Mouse (Mus musculus) neural tube, embryonic 15.5 days (tissue): Measurements from ENCODE around the gene Tedc1. TPM values are rescaled to one million over a fixed set of nuclear protein-coding genes. Genes with fewer than 3 reads are reported as not detected.

Experiments used
- ATAC-seq: fragments of 200-750 bp; cut with Nextera tagmentation; 2 replicates; pipeline ENCODE4 v1.8.0; 2017; ENCODE audit warnings: mild to moderate bottlenecking, moderate TSS enrichment, moderate library complexity; ENCODE audit not compliant: low FRiP score
- H3K27ac ChIP-seq: fragments of 300-500 bp; sonication (generic); replicated peaks from 2 replicates; pipeline ENCODE4 v1.5.1; 2015; ENCODE audit warnings: mild to moderate bottlenecking, inconsistent platforms
- H3K27me3 ChIP-seq: fragments of 300-500 bp; sonication (generic); replicated peaks from 2 replicates; pipeline ENCODE4 v1.6.1; 2015; ENCODE audit warnings: inconsistent platforms
- H3K36me3 ChIP-seq: fragments of 300-500 bp; sonication (generic); 2 replicates; pipeline ENCODE4 v1.6.1; 2015; ENCODE audit warnings: inconsistent platforms
- H3K4me1 ChIP-seq: fragments of 300-500 bp; sonication (generic); 2 replicates; pipeline ENCODE4 v1.6.1; 2015; ENCODE audit warnings: inconsistent platforms
- H3K4me2 ChIP-seq: fragments of 300-500 bp; sonication (generic); 2 replicates; pipeline ENCODE4 v1.6.1; 2015; ENCODE audit warnings: inconsistent platforms, mild to moderate bottlenecking, moderate library complexity
- H3K4me3 ChIP-seq: fragments of 300-500 bp; sonication (generic); replicated peaks from 2 replicates; pipeline ENCODE4 v1.5.1; 2015; ENCODE audit warnings: mild to moderate bottlenecking, inconsistent platforms
- H3K9ac ChIP-seq: fragments of 300-500 bp; sonication (generic); replicated peaks from 2 replicates; pipeline ENCODE4 v1.6.1; 2015; ENCODE audit warnings: mild to moderate bottlenecking, inconsistent platforms
- H3K9me3 ChIP-seq: fragments of 300-500 bp; sonication (generic); replicated peaks from 2 replicates; pipeline ENCODE4 v1.6.1; 2016; ENCODE audit warnings: inconsistent platforms
- WGBS: fragments of 180-500 bp; shearing (Covaris S2); methylation state at CpG from one replicate; pipeline ENCODE4 v1.1.7; 2015; ENCODE audit warnings: mixed read lengths; 5-methylcytosine and 5-hydroxymethylcytosine counted together
- polyA plus RNA-seq: library from polyadenylated mRNA; unstranded; fragments of >200 nt; fragmentation: Nextera tagmentation; extraction: Ambion mirVana; gene quantifications from 2 replicates; pipeline ENCODE4 v1.2.1, GENCODE M21; 2015

The Tedc1 gene
- polyA plus RNA-seq, 1 experiment from 2014 or later = 19.6 TPM

DNA sequence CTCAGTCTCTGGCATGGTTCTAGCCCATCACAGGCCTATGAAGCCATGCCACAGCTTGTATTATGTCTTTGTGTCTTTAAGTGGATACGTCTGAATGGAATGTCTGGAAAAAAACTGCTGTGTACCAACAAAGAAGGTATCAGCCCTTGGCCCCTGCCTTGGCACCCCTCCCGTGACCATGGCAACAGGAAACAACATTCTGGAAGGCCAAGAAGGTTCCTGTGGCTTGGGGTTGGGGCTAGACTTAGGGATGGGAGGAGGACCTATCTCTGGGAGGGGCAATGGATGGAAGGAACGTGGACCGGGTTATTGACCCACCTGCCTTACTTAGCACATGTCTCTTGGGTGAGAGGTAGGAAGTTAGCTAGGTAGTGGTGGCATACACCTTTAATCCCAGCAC, 6.9 kb upstream of the Tedc1 start:
- H3K27me3 ChIP-seq = peaks cover 28% of the 10 kb centered on the region
- 59% methylated on average over 4 of the region's 4 CpGs for WGBS
- H3K4me2 ChIP-seq = no peak overlapping the region
- no peak overlapping the region for H3K27ac ChIP-seq
- no peak overlapping the region for H3K9ac ChIP-seq
- no peak for ATAC-seq
- peaks cover 36% of the 10 kb centered on the region for H3K4me1 ChIP-seq
- H3K36me3 ChIP-seq = peaks cover 13% of the 10 kb centered on the region
- H3K9me3 ChIP-seq = no peaks in the 10 kb centered on the region
- H3K4me3 ChIP-seq = no peak overlapping the region

DNA sequence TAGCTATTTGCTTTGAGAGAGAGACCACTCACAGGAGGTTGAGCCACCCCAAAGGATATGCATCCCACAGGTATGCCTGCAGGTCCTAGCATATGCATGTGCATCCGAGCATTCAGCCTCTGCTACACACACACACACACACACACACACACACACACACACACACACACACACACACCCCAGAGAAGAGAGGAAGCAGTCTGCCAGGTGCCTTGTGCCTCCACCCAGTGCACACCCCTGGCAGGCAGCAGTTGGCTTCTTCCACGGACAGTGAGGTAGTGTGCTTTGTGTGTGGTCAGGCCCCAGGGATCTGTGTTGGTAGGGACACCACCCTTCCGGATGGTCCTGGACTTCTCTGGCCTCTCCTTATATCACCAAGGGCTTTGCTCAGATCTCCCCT, 6.3 kb upstream of the Tedc1 start:
- no peak overlapping the region for H3K4me2 ChIP-seq
- no peaks in the 10 kb centered on the region for H3K9me3 ChIP-seq
- WGBS = 75% methylated on average over 3 of the region's 3 CpGs
- H3K9ac ChIP-seq = no peak overlapping the region
- peaks cover 39% of the 10 kb centered on the region for H3K4me1 ChIP-seq
- H3K36me3 ChIP-seq = peaks cover 7% of the 10 kb centered on the region
- H3K27me3 ChIP-seq = peaks cover 28% of the 10 kb centered on the region
- no peak overlapping the region for H3K4me3 ChIP-seq
- no peak overlapping the region for H3K27ac ChIP-seq
- ATAC-seq = no peak

DNA sequence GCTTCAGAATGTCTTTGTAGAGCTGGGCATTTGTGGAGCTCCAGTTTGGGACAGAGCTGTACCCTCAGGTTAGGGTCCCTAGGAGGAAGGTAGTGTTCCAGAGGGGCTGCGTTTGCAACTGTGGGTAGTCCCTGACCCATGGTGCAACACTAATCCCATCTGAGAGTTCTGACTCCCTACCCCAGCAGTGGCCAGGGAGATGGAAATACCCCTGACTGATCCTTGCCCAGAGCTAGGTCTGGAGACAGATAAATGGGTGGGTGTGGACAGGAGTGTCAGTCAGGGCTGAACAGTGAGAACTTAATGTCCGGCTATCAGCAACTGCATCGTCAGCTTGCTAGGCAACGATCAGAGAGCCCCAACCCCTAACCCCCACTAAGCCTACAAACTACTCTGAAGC, 5.6 kb upstream of the Tedc1 start:
- ATAC-seq = no peak
- Histone ChIP-seq H3K36me3 (0 out of 2 replicates have a peak, but pooled peaks cover 2% of the 10 kb centered on the region), H3K9me3 (no peaks in the 10 kb centered on the region), H3K4me1 (peaks cover 46% of the 10 kb centered on the region), H3K4me2 (no peak overlapping the region), H3K9ac (no peak overlapping the region), H3K4me3 (no peak overlapping the region), H3K27me3 (peaks cover 28% of the 10 kb centered on the region), H3K27ac (no peak overlapping the region)
- 80% methylated on average over 4 of the region's 4 CpGs for WGBS

DNA sequence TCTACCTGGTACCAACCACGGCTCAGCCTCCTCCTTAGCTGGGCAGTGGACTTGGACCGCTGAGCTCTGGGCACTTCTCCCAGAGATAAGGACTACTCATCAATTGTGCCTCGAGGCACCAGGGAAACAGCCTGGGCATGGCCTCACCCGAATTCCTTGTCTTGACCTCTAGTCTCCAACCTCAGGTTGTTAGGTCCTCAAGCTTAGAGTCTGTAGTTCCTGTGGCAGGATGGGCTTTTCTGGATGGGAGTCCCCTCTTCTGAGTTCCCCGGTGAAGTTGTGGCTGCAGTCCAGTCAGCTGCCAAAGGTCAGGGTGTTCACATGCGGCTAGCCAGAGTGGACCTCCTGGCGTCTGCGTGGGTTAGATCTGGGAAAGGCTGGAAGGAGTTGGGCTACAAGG, 5.2 kb upstream of the Tedc1 start:
- Histone ChIP-seq H3K4me1 (peaks cover 48% of the 10 kb centered on the region), H3K27me3 (peaks cover 28% of the 10 kb centered on the region), H3K4me3 (no peak overlapping the region), H3K9ac (no peak overlapping the region), H3K9me3 (no peaks in the 10 kb centered on the region), H3K36me3 (no peaks in the 10 kb centered on the region), H3K27ac (no peak overlapping the region), H3K4me2 (no peak overlapping the region; the same call in 1 of the 2 replicates)
- no peak for ATAC-seq
- 79% methylated on average over 8 of the region's 8 CpGs for WGBS

DNA sequence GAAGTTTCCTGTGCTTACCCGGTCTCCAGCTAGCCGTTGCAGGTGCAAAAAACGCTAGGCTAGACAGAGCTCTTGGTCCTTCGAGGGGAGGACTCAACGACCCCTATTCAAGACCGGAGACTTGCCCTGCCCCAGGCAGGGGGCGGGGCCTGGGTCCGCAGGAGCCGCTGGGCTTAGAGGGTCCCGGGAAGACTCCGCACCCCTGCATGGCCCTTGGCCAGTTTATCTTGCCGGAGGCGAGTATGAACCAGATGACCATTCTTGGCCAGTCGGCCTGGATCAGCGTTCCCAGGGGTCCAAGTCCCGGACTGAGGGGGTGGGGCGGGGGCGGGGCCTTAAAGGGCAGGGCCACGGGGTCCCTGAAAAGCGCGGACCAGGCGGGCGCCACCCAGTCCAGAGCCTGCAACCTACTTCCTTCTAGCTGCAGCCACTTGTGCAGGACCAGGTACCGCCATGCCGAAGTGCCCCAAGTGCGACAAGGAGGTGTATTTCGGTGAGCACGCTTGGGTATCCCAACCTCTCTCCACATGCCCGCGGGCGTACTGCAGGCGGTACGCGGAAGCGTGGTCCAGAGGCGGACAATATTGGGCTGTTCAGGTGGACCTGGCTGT, 4.5 kb upstream of the Tedc1 start:
- H3K4me2 ChIP-seq = peak overlapping the region; percentile 67
- no peak overlapping the region for H3K27ac ChIP-seq
- peaks cover 44% of the 10 kb centered on the region for H3K4me1 ChIP-seq
- peak overlapping the region; percentile 37 for H3K4me3 ChIP-seq
- WGBS = under 1% methylated on average over 36 of the region's 36 CpGs
- no peaks in the 10 kb centered on the region for H3K36me3 ChIP-seq
- no peaks in the 10 kb centered on the region for H3K9me3 ChIP-seq
- peaks cover 25% of the 10 kb centered on the region for H3K27me3 ChIP-seq
- no peak for ATAC-seq
- H3K9ac ChIP-seq = 0 out of 2 replicates have a peak overlapping the region, but pooled peaks have one; percentile 31

DNA sequence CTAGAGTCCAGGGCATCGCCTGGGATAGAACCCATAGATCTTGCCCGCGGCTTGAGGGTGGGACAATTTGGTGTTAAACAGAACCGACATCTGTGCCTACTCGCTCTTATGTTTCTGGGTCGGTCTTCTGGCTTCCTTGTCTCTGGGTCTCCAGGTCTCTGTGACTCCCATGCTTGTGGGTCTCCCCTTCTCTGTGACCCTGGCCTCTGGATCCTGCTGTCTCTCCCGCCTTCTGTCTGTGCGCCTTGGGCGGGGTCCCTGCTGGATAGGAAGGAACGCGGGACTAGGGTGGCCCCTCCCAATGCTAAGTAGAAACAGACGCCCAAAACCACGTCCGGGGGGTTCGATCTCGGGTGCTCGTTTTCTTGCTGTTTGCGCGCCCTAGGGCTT, 4.0 kb upstream of the Tedc1 start:
- peaks cover 25% of the 10 kb centered on the region for H3K27me3 ChIP-seq
- WGBS = 29% methylated on average over 19 of the region's 19 CpGs

DNA sequence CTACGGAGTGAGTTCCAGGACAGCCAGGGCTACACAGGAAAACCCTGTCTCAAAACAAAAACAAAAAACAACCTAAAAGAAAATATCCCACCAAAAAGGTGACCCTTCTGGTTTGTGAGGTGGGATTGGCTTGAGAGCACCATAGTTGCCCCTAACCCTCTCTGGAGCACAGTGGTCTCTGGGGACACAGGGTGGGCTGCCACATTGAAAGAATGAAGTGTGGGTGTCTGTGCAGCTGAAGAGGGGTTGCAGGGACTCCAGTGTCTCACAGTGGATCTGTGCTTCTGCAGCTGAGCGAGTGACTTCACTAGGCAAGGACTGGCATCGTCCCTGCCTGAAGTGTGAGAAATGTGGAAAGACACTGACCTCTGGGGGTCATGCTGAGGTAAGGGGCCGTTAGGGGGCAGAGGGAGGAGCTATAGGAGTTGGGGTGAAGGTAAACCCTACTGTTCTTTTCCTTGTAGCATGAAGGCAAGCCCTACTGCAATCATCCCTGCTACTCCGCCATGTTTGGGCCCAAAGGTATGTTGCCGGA, 3.2 kb upstream of the Tedc1 start:
- Histone ChIP-seq H3K9ac (no peak overlapping the region), H3K27me3 (peaks cover 25% of the 10 kb centered on the region), H3K4me1 (peaks cover 43% of the 10 kb centered on the region), H3K4me3 (no peak overlapping the region), H3K36me3 (no peaks in the 10 kb centered on the region), H3K27ac (no peak overlapping the region), H3K4me2 (no peak overlapping the region), H3K9me3 (no peaks in the 10 kb centered on the region)
- WGBS = 76% methylated on average over 6 of the region's 6 CpGs
- no peak for ATAC-seq

More for the DNA sequence above, 4.0 kb upstream of the Tedc1 start:
- Histone ChIP-seq H3K9ac (0 out of 2 replicates have a peak overlapping the region, but pooled peaks have one; percentile 31), H3K4me2 (peak overlapping the region; percentile 67), H3K36me3 (no peaks in the 10 kb centered on the region), H3K27ac (no peak overlapping the region), H3K9me3 (no peaks in the 10 kb centered on the region), H3K4me3 (peak overlapping the region; percentile 37), H3K4me1 (peaks cover 47% of the 10 kb centered on the region)
- ATAC-seq = no peak

DNA sequence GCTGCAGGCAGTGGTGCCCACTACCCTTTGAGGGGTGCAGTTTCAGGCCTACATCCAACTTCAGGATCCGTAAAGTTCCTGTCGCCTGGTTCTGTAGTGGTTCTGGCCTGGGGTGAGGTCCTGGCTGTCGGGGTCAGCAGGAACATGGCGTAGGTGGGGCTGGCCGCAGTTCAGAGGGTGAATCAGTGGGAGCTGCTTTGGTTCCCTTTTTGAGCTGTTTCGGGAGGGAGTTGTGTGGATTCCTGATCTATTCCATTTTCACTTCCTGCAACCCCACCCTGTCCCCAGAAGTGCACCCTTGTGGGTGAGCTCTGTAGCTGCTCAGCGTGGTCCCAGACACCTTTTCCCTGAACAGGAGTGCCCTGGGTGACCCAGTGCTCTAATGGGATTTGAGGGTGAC, 2.2 kb upstream of the Tedc1 start:
- no peak overlapping the region for H3K4me2 ChIP-seq

DNA sequence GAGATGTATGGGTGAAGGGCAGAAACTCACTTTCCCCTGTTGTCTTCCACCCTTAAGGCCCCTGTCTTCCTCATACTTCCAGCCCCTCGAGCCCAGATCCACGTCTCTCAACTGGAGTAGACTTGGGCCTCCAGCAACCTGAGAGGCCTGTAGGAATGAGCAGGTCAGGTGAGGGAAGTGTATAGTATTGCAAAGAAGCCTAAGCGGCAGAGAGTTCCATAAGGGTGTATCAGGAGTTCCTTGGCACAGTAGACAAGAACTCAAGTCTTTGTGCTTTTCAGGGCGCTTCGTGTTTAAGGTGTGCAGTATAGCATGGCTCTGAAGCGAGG, 1.5 kb upstream of the Tedc1 start:
- ATAC-seq = no peak
- Histone ChIP-seq H3K27me3 (peaks cover 25% of the 10 kb centered on the region), H3K9ac (no peak overlapping the region; the same call in 1 of the 2 replicates), H3K27ac (no peak overlapping the region), H3K36me3 (no peaks in the 10 kb centered on the region), H3K4me2 (peak overlapping the region; percentile 97), H3K9me3 (no peaks in the 10 kb centered on the region), H3K4me3 (peak overlapping the region; percentile 63; the same call in 1 of the 2 replicates), H3K4me1 (peaks cover 38% of the 10 kb centered on the region)
- WGBS = 81% methylated on average over 6 of the region's 6 CpGs

More for the DNA sequence above, 2.2 kb upstream of the Tedc1 start:
- no peak overlapping the region for H3K27ac ChIP-seq
- H3K9ac ChIP-seq = no peak overlapping the region
- ATAC-seq = no peak
- no peak overlapping the region for H3K4me3 ChIP-seq
- WGBS = 96% methylated on average over 7 of the region's 7 CpGs
- peaks cover 38% of the 10 kb centered on the region for H3K4me1 ChIP-seq
- peaks cover 25% of the 10 kb centered on the region for H3K27me3 ChIP-seq
- H3K9me3 ChIP-seq = no peaks in the 10 kb centered on the region
- no peaks in the 10 kb centered on the region for H3K36me3 ChIP-seq

DNA sequence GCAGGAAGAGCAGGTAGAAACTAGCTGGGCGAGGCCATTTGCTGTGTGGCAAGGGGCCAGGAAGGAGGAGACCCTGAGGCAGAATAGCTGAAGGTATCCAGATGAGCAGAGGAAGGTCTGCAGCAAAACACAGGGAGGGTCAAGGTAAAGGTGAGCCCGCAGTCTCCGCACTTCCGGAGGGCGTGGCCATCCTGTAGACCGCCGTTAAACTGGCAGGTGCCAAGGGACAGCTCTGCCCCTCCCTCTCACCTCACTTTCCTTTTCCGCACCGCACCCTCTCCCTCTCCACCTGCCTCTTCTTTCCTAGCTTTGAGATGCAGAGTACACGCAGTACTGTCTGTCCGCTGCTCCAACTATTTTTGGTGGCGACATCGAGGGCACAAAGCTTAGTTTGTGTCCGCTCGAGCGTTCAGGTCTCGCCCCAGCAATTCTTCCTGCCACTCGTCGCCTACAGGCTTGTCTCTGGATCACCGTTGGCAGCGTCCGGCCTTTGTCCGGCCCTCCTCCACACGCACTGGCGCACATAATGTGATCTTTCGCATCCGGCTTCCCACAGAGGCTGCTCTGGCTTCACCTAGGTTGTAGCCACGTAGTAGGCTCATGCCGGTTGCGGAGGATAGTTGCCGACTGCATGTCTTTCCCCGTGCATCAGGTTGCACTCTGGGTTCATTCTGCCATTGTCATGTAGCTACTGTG, 997 bp upstream of the Tedc1 start:
- H3K27ac ChIP-seq = peak overlapping the region; percentile 79
- peak overlapping the region; percentile 97 for H3K4me2 ChIP-seq
- H3K9me3 ChIP-seq = no peaks in the 10 kb centered on the region
- H3K4me3 ChIP-seq = peak overlapping the region; percentile 63
- 6% methylated on average over 31 of the region's 32 CpGs for WGBS
- H3K9ac ChIP-seq = peak overlapping the region; percentile 53
- peaks cover 25% of the 10 kb centered on the region for H3K27me3 ChIP-seq
- ATAC-seq = peak; percentile 14
- H3K36me3 ChIP-seq = no peaks in the 10 kb centered on the region
- peaks cover 38% of the 10 kb centered on the region for H3K4me1 ChIP-seq

DNA sequence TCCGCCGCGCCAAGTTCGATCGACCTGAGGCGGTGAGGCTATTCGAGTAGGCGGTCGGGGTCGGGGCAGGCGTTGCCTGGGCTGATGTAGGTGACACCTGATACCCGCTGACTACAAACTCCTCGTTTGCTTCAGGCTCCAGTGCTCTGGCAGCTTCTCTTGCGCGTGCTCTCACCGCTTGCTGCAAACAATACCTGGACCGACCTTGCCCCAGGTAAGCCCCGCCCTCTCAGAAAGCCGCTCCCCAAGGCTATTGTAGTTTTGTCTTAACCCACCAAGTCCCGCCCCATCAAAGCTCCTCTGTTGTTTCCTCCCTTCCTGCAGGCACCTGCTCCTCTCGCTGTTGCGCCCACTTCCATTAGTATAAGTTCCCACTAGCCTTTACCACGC, 314 bp downstream of the Tedc1 start:
- no peak for ATAC-seq
- Histone ChIP-seq H3K4me1 (peaks cover 31% of the 10 kb centered on the region), H3K9me3 (no peaks in the 10 kb centered on the region), H3K36me3 (no peaks in the 10 kb centered on the region), H3K4me2 (peak overlapping the region; percentile 97), H3K27ac (0 out of 2 replicates have a peak overlapping the region, but pooled peaks have one; percentile 24), H3K27me3 (peaks cover 12% of the 10 kb centered on the region), H3K9ac (peak overlapping the region; percentile 49), H3K4me3 (peak overlapping the region; percentile 63)
- under 1% methylated on average over 23 of the region's 23 CpGs for WGBS

DNA sequence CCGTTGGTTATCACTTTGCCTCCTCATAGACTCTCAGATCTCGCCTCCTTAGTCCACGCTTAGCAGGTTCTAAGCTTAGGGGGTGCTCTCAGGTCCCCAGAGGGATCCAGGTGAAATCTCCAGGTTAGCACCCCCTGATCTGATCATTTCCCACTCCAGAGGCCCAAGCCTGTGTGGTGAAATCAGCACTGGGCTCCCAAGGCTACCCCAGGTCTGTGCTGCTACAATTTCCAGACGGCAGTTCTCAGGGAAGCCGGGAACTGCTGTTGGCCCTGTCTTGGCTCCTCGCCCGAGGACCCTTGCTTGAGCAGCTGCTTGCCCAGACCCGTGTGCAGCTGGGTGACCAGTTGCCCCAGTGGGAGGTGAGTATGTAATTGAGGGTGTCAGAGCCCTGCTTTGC, 781 bp downstream of the Tedc1 start:
- Histone ChIP-seq H3K4me2 (peak overlapping the region; percentile 97), H3K27ac (no peak overlapping the region), H3K27me3 (peaks cover 9% of the 10 kb centered on the region), H3K4me1 (peaks cover 26% of the 10 kb centered on the region), H3K4me3 (peak overlapping the region; percentile 63), H3K9ac (peak overlapping the region; percentile 49), H3K36me3 (no peaks in the 10 kb centered on the region), H3K9me3 (no peaks in the 10 kb centered on the region)
- ATAC-seq = no peak
- 28% methylated on average over 8 of the region's 8 CpGs for WGBS
